Mouse (Mus musculus) lung, embryonic 16.5 days (tissue): ENCODE data around the gene Aspn. TPM values are rescaled to one million over a fixed set of nuclear protein-coding genes. Genes with fewer than 3 reads are reported as not detected.
"Not testable (repeated sequence)": the region's sequence is repeated elsewhere in the genome, so short reads cannot be mapped to it uniquely, and the experiment has no call there.

Experiments
- ATAC-seq: fragments of 200-750 bp; cut with Nextera tagmentation; 2 replicates; pipeline ENCODE4 v1.8.0; 2017; ENCODE audit warnings: low read depth, mild to moderate bottlenecking, moderate library complexity
- H3K27ac ChIP-seq: fragments of 300-500 bp; sonication (generic); 2 replicates; pipeline ENCODE4 v1.5.1; 2014; ENCODE audit warnings: mild to moderate bottlenecking, control low read depth, low read length
- H3K27me3 ChIP-seq: fragments of 300-500 bp; sonication (generic); 2 replicates; pipeline ENCODE4 v1.6.1; 2014; ENCODE audit warnings: low read depth, low read length, mixed read lengths; ENCODE audit not compliant: control insufficient read depth, insufficient read depth
- H3K36me3 ChIP-seq: fragments of 300-500 bp; sonication (generic); 2 replicates; pipeline ENCODE4 v1.6.1; 2014; ENCODE audit warnings: low read length; ENCODE audit not compliant: control insufficient read depth, insufficient read depth
- H3K4me1 ChIP-seq: fragments of 300-500 bp; sonication (generic); replicated peaks from 2 replicates; pipeline ENCODE4 v1.6.1; 2014; ENCODE audit warnings: low read length, mixed read lengths; ENCODE audit not compliant: control insufficient read depth, insufficient read depth
- H3K4me2 ChIP-seq: fragments of 300-500 bp; sonication (generic); 2 replicates; pipeline ENCODE4 v1.6.1; 2014; ENCODE audit warnings: low read depth, low read length, control low read depth
- H3K4me3 ChIP-seq: fragments of 300-500 bp; sonication (generic); 2 replicates; pipeline ENCODE4 v1.5.1; 2014; ENCODE audit warnings: mild to moderate bottlenecking, low read length, control low read depth
- H3K9ac ChIP-seq: fragments of 300-500 bp; sonication (generic); 2 replicates; pipeline ENCODE4 v1.6.1; 2014; ENCODE audit warnings: low read length, control low read depth
- H3K9me3 ChIP-seq: fragments of 300-500 bp; sonication (generic); 2 replicates; pipeline ENCODE4 v1.6.1; 2016; ENCODE audit warnings: low read length; ENCODE audit not compliant: control insufficient read depth
- WGBS: fragments of 180-500 bp; shearing (Covaris S2); extraction: QIAGEN DNeasy Blood & Tissue Kit; methylation state at CpG from one replicate; pipeline ENCODE4 v1.1.7; 2014; 5-methylcytosine and 5-hydroxymethylcytosine counted together
- polyA plus RNA-seq: library from polyadenylated mRNA; unstranded; fragments of >200 nt; fragmentation: Nextera tagmentation; extraction: Ambion mirVana; gene quantifications from 2 replicates; pipeline ENCODE4 v1.2.1, GENCODE M21; 2015

Aspn gene
- polyA plus RNA-seq, 1 experiment from 2014 or later: 49.3 TPM

DNA sequence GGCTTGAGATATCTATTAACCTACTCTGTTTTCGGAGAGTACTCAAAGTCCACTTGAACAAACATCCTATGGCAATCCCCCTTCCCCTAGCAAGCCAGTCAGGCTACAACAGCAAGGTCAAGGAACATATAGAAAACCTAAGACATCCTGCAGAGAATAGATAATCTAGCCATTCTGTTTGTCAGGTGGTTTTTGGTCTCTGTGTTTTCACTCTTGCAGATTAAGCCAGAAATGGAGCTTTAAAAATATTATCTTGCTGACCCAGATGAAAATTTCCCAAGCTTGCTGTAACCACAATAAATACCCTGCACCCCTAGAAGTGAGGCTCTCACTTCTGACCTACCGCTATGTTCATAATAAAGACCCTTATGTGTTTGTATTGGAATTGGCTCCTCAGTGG lies 27.2 kb downstream of the Aspn start:
- 68% methylated on average over 2 of the region's 2 CpGs for WGBS

DNA sequence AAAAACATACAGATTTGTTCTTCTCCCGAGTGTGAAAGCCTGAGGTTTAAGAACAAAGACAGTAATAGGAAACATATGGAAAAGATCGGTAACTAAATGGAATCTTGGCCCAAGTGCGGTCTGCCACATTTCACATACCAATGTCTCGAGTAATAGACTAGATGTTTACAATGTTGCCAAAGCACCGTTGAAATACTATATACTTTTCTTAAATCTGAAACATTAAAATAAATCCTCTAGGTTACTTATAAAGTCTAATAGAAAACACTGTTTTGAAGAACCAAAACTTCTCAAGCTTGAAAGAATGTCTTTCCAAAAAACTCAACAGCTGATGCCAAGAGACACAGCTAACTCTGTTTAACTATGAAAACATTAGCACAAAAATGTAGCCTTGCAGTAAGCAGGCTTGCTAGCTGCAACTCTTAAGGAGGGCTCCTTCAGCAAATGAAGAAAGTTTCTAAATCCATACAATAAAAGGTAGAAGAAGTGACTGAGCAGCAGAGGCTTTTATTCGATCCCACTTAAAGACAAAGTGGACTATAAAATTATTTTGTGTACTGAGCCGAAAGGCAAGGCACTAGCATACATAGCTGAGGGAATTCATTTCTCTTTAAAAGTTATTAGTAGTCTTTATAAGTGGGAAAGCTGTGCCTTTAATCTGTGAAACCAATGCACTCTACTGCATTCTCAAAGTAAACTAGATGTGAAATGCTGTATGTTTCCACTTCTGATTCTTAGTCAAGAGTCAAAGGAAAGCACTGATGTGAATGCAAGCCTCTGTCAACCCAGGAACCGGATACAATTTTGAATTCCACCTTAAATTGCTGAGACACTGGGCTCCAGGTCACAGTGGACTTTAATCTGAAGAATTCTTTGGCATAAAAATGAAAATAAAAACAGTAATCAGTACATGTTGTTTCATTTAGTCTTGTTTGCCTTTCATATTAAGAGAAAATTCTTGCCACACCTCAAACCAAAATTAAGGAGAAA lies 37.6 kb downstream of the Aspn start, which contains the start of gene Omd:
Omd (plus strand) TSS at position 922 of the 990 bp plus-strand sequence.
- peak within 1 kb of the TSS; percentile 90 for H3K27ac ChIP-seq
- ATAC-seq: peak; percentile 71
- 39% methylated on average over 8 of the region's 8 CpGs for WGBS
- no peaks in the 10 kb centered on the region for H3K9me3 ChIP-seq
- no peak within 1 kb of the TSS for H3K4me3 ChIP-seq
- H3K36me3 ChIP-seq: no peaks in the 10 kb centered on the region
- no peak within 1 kb of the TSS for H3K9ac ChIP-seq
- H3K27me3 ChIP-seq: no peaks in the 10 kb centered on the region
- peaks cover 2% of the 10 kb centered on the region; the same call in 1 of the 2 replicates for H3K4me1 ChIP-seq
- no peak within 1 kb of the TSS for H3K4me2 ChIP-seq

More for the DNA sequence above, 27.2 kb downstream of the Aspn start:
- no peaks in the 10 kb centered on the region for H3K27me3 ChIP-seq
- no peaks in the 10 kb centered on the region for H3K4me1 ChIP-seq
- H3K9me3 ChIP-seq: no peaks in the 10 kb centered on the region
- H3K4me2 ChIP-seq: no peak overlapping the region
- no peaks in the 10 kb centered on the region for H3K36me3 ChIP-seq
- no peak for ATAC-seq
- H3K9ac ChIP-seq: no peak overlapping the region
- H3K4me3 ChIP-seq: no peak overlapping the region
- H3K27ac ChIP-seq: no peak overlapping the region

DNA sequence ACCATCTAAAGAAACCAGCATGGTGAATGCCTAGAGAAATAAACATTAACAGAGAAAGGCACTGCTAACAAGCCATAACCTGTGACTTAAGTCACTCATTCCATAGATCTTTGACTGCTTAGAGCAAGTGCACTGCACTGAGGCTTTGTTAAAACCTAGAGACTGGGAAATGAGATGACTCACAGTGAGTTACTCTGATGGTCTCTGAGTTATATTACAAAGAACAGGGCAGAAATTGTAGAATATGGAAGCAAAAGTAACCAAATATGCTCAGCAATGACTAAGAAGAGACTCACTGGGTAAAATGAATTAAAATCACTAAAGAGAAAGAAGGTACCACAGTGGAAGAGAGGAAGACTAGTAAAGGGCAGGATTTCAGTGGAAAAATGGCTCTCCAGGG lies 39.6 kb downstream of the Aspn start:
- Histone ChIP-seq H3K36me3 (no peaks in the 10 kb centered on the region), H3K9me3 (no peaks in the 10 kb centered on the region), H3K9ac (no peak overlapping the region), H3K4me2 (no peak overlapping the region), H3K4me1 (no peaks in the 10 kb centered on the region; the same call in 1 of the 2 replicates), H3K27ac (no peak overlapping the region), H3K27me3 (no peaks in the 10 kb centered on the region), H3K4me3 (no peak overlapping the region)
- no peak for ATAC-seq

DNA sequence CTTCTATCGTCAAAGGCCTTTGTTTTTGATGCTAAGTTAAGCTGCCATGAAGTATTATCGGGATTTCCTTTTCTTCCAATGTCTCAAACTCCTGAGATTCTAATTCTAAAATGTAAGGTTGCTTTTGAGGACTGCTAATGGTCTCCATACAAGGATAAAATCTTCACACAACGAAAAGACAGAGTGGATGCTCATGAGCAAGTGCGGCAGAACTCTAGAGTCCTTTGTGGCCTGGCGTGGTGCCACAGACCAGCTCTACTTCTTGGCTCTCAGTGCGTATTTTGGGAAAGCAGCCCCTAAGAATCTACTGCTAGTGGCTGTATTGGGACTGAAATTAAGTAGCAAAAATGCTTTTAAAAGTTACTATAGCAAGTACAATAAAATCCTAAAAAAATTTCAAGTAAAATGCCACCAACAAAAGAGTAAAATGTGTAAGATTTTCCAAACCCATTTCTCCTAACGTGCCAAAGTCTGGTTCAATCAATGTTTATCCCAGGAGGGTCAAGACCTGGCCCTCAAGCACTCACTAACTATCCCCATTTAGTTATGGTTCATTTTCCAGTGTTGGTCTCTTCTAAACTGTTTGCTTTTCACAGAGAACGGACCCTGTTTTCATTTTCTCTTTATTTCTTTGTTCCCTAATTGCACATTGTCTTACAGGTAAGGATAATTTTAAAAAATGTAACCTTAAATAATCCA lies 40.2 kb downstream of the Aspn start:
- Histone ChIP-seq H3K9me3 (no peaks in the 10 kb centered on the region), H3K27me3 (no peaks in the 10 kb centered on the region), H3K36me3 (no peaks in the 10 kb centered on the region), H3K4me1 (no peaks in the 10 kb centered on the region; the same call in 1 of the 2 replicates), H3K9ac (no peak overlapping the region), H3K4me2 (no peak overlapping the region), H3K4me3 (no peak overlapping the region), H3K27ac (0 out of 2 replicates have a peak overlapping the region, but pooled peaks have one; percentile 5)
- no peak for ATAC-seq
- WGBS: 60% methylated on average over 8 of the region's 8 CpGs

DNA sequence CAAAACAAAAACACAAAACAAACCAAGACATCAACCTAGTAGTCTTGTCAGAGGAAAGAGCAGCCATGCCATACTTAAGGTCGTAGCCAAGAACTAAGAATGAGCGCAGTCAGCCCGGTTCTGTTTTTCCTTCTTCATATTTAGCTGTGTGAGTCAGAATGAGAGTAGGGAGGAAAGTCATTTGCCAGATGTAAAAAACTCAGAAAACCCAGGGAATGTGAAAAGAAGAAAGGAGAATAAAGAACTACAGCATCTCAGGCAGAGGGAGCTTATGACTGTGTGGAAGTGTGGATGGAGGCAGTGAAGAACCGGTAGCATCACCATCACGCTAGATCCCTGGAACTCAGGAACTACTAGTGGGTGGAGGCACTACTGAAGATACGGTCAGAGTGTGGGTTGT lies 41.8 kb downstream of the Aspn start:
- Histone ChIP-seq H3K9me3 (no peaks in the 10 kb centered on the region), H3K4me3 (no peak overlapping the region), H3K9ac (no peak overlapping the region), H3K4me1 (no peaks in the 10 kb centered on the region; the same call in 1 of the 2 replicates), H3K27ac (no peak overlapping the region), H3K36me3 (no peaks in the 10 kb centered on the region), H3K4me2 (no peak overlapping the region), H3K27me3 (no peaks in the 10 kb centered on the region)
- WGBS: 94% methylated on average over 6 of the region's 6 CpGs
- ATAC-seq: no peak

DNA sequence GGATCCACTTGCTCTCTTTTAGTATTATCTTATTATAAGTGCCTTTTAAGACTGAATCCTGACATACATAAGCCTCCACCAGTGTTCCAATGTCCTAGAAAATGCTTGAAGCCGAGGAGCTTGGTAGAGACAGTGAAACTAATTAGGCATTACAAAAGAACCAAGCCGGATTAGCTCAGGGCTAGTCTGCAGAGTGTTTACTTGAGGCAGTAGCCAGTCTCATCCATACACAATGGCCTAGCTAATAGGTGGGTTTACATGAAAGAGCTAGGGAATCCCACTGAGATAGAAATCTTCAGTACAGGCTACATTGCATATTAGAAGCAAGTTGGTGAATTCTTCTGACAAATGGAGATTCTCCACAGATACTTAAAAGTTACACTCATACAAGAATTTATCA lies 58.3 kb downstream of the Aspn start:
- not testable (repeated sequence) for H3K4me2 ChIP-seq, H3K9me3 ChIP-seq, H3K27ac ChIP-seq, H3K4me3 ChIP-seq, H3K27me3 ChIP-seq, H3K36me3 ChIP-seq, H3K4me1 ChIP-seq, ATAC-seq, H3K9ac ChIP-seq
- 76% methylated on average over 2 of the region's 2 CpGs for WGBS

DNA sequence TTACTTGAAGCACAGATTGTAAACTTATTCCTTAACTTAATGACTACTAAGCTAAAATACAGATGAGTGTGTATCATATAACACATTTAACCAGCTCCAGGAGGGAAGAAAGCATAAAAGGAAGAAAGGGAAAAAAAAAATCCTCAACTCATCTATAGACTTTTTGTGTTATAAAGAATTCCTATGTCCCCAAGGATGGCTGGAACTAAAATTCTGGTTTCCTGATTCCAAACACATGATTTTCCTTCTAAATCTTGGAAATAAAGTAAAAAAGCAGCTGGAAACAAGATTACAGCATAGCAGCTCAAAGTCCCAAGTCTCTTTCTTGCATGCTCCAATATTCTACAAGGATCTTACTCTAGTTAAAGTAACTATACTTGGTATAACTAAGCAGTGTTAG lies 59.4 kb downstream of the Aspn start:
- no peaks in the 10 kb centered on the region for H3K27me3 ChIP-seq
- H3K9me3 ChIP-seq: no peaks in the 10 kb centered on the region
- H3K36me3 ChIP-seq: no peaks in the 10 kb centered on the region
- no peak overlapping the region for H3K9ac ChIP-seq
- ATAC-seq: no peak
- no peak overlapping the region for H3K4me2 ChIP-seq
- H3K4me3 ChIP-seq: no peak overlapping the region
- H3K27ac ChIP-seq: no peak overlapping the region
- H3K4me1 ChIP-seq: no peaks in the 10 kb centered on the region

DNA sequence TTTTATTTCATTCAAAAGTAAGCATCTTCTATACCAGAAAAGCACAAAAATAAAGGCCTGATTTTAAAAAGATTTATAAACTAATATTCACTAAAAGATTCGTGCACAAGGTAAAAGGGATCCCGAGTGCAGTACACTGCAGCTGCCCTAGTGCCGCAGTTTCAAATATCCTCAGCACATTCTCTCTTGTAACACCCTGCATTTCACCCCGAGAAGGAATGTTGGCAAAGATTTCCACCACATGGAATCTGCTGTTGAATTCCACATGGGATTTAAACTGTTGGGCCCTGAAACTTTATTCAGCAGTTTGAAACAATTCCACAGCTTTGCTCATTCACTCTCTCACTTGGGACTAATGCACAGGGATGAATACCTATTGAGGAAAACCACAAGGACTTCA lies 63.5 kb downstream of the Aspn start, which contains the start of gene Ogn:
Ogn (plus strand) TSS at position 333 of the 400 bp plus-strand sequence.
- Histone ChIP-seq H3K9ac (peak within 1 kb of the TSS; percentile 50; the same call in 1 of the 2 replicates), H3K27me3 (no peaks in the 10 kb centered on the region), H3K4me3 (peak within 1 kb of the TSS; percentile 40), H3K9me3 (no peaks in the 10 kb centered on the region), H3K4me2 (peak within 1 kb of the TSS; percentile 40), H3K36me3 (no peaks in the 10 kb centered on the region), H3K4me1 (no peaks in the 10 kb centered on the region), H3K27ac (peak within 1 kb of the TSS; percentile 76)
- ATAC-seq: peak; percentile 94
- WGBS: 33% methylated on average over 4 of the region's 4 CpGs
